Mouse (Mus musculus) liver, embryonic 11.5 days (tissue): ENCODE data around the gene Atp6v0e2. TPM values are rescaled to one million over a fixed set of nuclear protein-coding genes. Genes with fewer than 3 reads are reported as not detected.
"Not testable (repeated sequence)": the region's sequence is repeated elsewhere in the genome, so short reads cannot be mapped to it uniquely, and the experiment has no call there.

Source experiments
- ATAC-seq: fragments of 200-750 bp; cut with Nextera tagmentation; replicated peaks from 2 replicates; pipeline ENCODE4 v1.8.0; 2017; ENCODE audit warnings: moderate number of reproducible peaks, mild to moderate bottlenecking, moderate TSS enrichment, moderate library complexity; ENCODE audit not compliant: low FRiP score
- DNase-seq: peaks from one replicate; pipeline ENCODE4 v3.0.0-alpha.2; 2017; ENCODE audit warnings: low spot score
- H3K27ac ChIP-seq: fragments of 300-500 bp; sonication (generic); 2 replicates; pipeline ENCODE4 v1.5.1; 2014; ENCODE audit warnings: mild to moderate bottlenecking, low read depth, low read length, control low read depth
- H3K27me3 ChIP-seq: fragments of 300-500 bp; sonication (generic); replicated peaks from 2 replicates; pipeline ENCODE4 v1.6.1; 2014; ENCODE audit warnings: low read length, mixed read lengths; ENCODE audit not compliant: control insufficient read depth, insufficient read depth
- H3K36me3 ChIP-seq: fragments of 300-500 bp; sonication (generic); 2 replicates; pipeline ENCODE4 v1.6.1; 2014; ENCODE audit warnings: mild to moderate bottlenecking, low read length, moderate library complexity, mixed read lengths; ENCODE audit not compliant: control insufficient read depth, insufficient read depth
- H3K4me1 ChIP-seq: fragments of 300-500 bp; sonication (generic); replicated peaks from 2 replicates; pipeline ENCODE4 v1.6.1; 2014; ENCODE audit warnings: low read length, mixed read lengths; ENCODE audit not compliant: control insufficient read depth, insufficient read depth
- H3K4me2 ChIP-seq: fragments of 300-500 bp; sonication (generic); 2 replicates; pipeline ENCODE4 v1.6.1; 2014; ENCODE audit warnings: mild to moderate bottlenecking, control low read depth, moderate library complexity
- H3K4me3 ChIP-seq: fragments of 300-500 bp; sonication (generic); 2 replicates; pipeline ENCODE4 v1.5.1; 2014; ENCODE audit warnings: low read depth, low read length, control low read depth
- H3K9ac ChIP-seq: fragments of 300-500 bp; sonication (generic); 2 replicates; pipeline ENCODE4 v1.6.1; 2014; ENCODE audit warnings: low read depth, low read length, control low read depth
- H3K9me3 ChIP-seq: fragments of 300-500 bp; sonication (generic); 2 replicates; pipeline ENCODE4 v1.6.1; 2016; ENCODE audit warnings: low read length, inconsistent platforms, mixed read lengths; ENCODE audit not compliant: control insufficient read depth
- WGBS: fragments of 180-500 bp; shearing (Covaris S2); extraction: QIAGEN DNeasy Blood & Tissue Kit; methylation state at CpG from one replicate; pipeline ENCODE4 v1.1.7; 2014; 5-methylcytosine and 5-hydroxymethylcytosine counted together
- polyA plus RNA-seq: library from polyadenylated mRNA; unstranded; fragments of >200 nt; fragmentation: Nextera tagmentation; extraction: Ambion mirVana; gene quantifications from 2 replicates; pipeline ENCODE4 v1.2.1, GENCODE M21; 2014

Atp6v0e2 gene
- polyA plus RNA-seq, 1 experiment from 2014 or later = 4.2 TPM

GRCm38 (mm10) chr6:48508087-48508486 is 29.3 kb upstream of the Atp6v0e2 start:
- ATAC-seq = no peak
- no peak overlapping the region for H3K4me2 ChIP-seq
- no peaks in the 10 kb centered on the region for H3K9me3 ChIP-seq
- 60% methylated on average over 4 of the region's 4 CpGs for WGBS
- H3K9ac ChIP-seq = no peak overlapping the region
- no peak overlapping the region for H3K27ac ChIP-seq
- no peak for DNase-seq
- peaks cover 9% of the 10 kb centered on the region; the same call in 1 of the 2 replicates for H3K36me3 ChIP-seq
- no peak overlapping the region for H3K4me3 ChIP-seq
- no peaks in the 10 kb centered on the region for H3K27me3 ChIP-seq
- H3K4me1 ChIP-seq = no peaks in the 10 kb centered on the region; the same call in 1 of the 2 replicates

DNA sequence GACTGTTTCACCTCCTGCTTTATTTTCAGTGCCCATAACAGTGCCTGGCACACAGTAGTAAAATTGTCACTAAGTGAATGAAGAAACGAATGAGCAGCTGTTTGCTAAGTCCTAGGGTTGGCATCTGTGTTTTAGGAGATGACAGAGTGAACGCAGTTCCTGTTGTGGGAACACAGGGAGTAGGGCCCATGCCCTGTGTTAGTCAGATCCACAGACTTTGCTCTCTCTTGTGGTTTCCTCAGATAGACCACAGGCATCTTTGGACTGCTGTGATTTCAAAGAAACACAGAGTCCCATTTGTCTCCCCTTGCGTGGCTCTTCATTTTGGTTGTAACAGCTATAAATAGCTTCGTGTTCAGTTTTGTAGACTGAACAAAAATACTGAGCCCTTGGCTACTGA is 27.0 kb upstream of the Atp6v0e2 start:
- peaks cover 15% of the 10 kb centered on the region; the same call in 1 of the 2 replicates for H3K36me3 ChIP-seq
- no peak for DNase-seq
- no peak overlapping the region for H3K9ac ChIP-seq
- no peak overlapping the region for H3K4me3 ChIP-seq
- H3K27ac ChIP-seq = no peak overlapping the region
- no peaks in the 10 kb centered on the region for H3K27me3 ChIP-seq
- no peaks in the 10 kb centered on the region for H3K9me3 ChIP-seq
- 71% methylated on average over 4 of the region's 4 CpGs for WGBS
- no peaks in the 10 kb centered on the region for H3K4me1 ChIP-seq
- no peak for ATAC-seq
- H3K4me2 ChIP-seq = no peak overlapping the region

GRCm38 (mm10) chr6:48511861-48512260 is 25.6 kb upstream of the Atp6v0e2 start:
- Histone ChIP-seq H3K9ac (no peak overlapping the region), H3K4me3 (no peak overlapping the region), H3K36me3 (peaks cover 23% of the 10 kb centered on the region; the same call in 1 of the 2 replicates), H3K27me3 (no peaks in the 10 kb centered on the region), H3K9me3 (no peaks in the 10 kb centered on the region), H3K27ac (no peak overlapping the region), H3K4me2 (no peak overlapping the region), H3K4me1 (no peaks in the 10 kb centered on the region)
- ATAC-seq = no peak
- 67% methylated on average over 7 of the region's 7 CpGs for WGBS
- DNase-seq = no peak

GRCm38 (mm10) chr6:48524882-48525281 is 12.5 kb upstream of the Atp6v0e2 start:
- not testable (repeated sequence) for H3K27ac ChIP-seq, H3K36me3 ChIP-seq, DNase-seq, ATAC-seq, H3K9me3 ChIP-seq, H3K4me3 ChIP-seq, H3K4me1 ChIP-seq, H3K27me3 ChIP-seq, H3K9ac ChIP-seq, H3K4me2 ChIP-seq
- 89% methylated on average over 12 of the region's 16 CpGs for WGBS

- WGBS = 72% methylated on average over 9 of the region's 9 CpGs
- DNase-seq = no peak
These were observed 9.5 kb upstream of the Atp6v0e2 start for GRCm38 (mm10) chr6:48527901-48528300.

DNA sequence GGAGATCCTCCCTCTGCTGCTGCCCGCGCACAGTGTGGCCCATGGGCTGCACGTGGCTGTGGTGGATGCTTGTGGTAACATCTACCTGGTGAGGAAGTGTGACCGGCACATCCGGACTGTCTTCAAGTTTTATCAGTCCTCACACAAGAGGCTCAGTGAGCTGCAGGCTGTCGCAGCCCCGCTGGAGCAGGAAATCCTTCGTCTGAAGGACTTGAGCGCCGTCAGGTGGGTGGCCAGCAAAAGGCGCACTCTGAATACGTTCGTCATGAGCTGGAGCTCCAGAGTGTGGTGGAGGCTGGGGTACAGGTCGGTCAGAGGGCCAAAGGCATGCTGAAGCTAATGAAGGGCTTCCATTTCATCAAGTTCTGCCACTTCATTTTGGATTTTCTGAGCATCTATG is 8.2 kb upstream of the Atp6v0e2 start:
- Histone ChIP-seq H3K9ac (no peak overlapping the region), H3K27ac (no peak overlapping the region), H3K4me3 (no peak overlapping the region), H3K27me3 (no peaks in the 10 kb centered on the region), H3K4me2 (no peak overlapping the region), H3K36me3 (peaks cover 3% of the 10 kb centered on the region; the same call in 1 of the 2 replicates), H3K9me3 (no peaks in the 10 kb centered on the region), H3K4me1 (no peaks in the 10 kb centered on the region)
- DNase-seq (no peak), ATAC-seq (no peak; the same call in 1 of the 2 replicates)
- WGBS = 54% methylated on average over 14 of the region's 14 CpGs

More at GRCm38 (mm10) chr6:48527901-48528300, 9.5 kb upstream of the Atp6v0e2 start:
- Histone ChIP-seq H3K4me3 (no peak overlapping the region), H3K4me2 (no peak overlapping the region), H3K4me1 (no peaks in the 10 kb centered on the region), H3K9me3 (no peaks in the 10 kb centered on the region), H3K9ac (no peak overlapping the region), H3K36me3 (peaks cover 3% of the 10 kb centered on the region; the same call in 1 of the 2 replicates), H3K27me3 (no peaks in the 10 kb centered on the region), H3K27ac (no peak overlapping the region)
- no peak for ATAC-seq

- 78% methylated on average over 16 of the region's 16 CpGs for WGBS
- H3K36me3 ChIP-seq = peaks cover 3% of the 10 kb centered on the region; the same call in 1 of the 2 replicates
- DNase-seq = no peak
- no peaks in the 10 kb centered on the region for H3K4me1 ChIP-seq
- no peak overlapping the region for H3K4me2 ChIP-seq
- H3K27me3 ChIP-seq = no peaks in the 10 kb centered on the region
- no peaks in the 10 kb centered on the region for H3K9me3 ChIP-seq
- H3K9ac ChIP-seq = no peak overlapping the region
- no peak for ATAC-seq
- no peak overlapping the region for H3K4me3 ChIP-seq
- H3K27ac ChIP-seq = no peak overlapping the region
These were observed 7.5 kb upstream of the Atp6v0e2 start for GRCm38 (mm10) chr6:48529871-48530440.

- no peak overlapping the region for H3K4me3 ChIP-seq
- H3K4me2 ChIP-seq = no peak overlapping the region
- no peaks in the 10 kb centered on the region for H3K27me3 ChIP-seq
- no peak overlapping the region for H3K27ac ChIP-seq
- DNase-seq = no peak
- H3K36me3 ChIP-seq = no peaks in the 10 kb centered on the region
- no peak for ATAC-seq
- WGBS = 74% methylated on average over 2 of the region's 2 CpGs
- H3K9ac ChIP-seq = no peak overlapping the region
- no peaks in the 10 kb centered on the region for H3K9me3 ChIP-seq
- no peaks in the 10 kb centered on the region for H3K4me1 ChIP-seq
These were observed 6.6 kb upstream of the Atp6v0e2 start for GRCm38 (mm10) chr6:48530862-48531261.

DNA sequence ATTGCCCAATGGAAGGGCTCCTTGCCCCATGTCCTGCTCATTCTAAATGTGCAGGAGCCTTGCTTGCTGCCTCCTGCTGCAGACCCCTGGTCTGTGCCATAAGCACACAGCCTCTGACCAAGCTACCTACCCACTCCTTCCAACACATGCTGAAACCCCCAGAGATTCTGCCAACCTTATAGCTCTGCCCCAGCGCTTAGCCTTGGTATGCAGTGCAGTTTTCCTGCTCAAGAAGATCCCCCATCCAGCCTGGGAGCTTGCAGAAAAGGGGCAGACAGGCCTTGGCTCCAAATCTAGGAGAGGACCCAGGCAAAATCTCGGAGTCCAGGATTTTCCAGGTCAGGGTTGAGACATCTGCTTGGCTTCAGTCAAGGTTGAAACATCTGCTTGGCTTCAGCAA is 3.9 kb upstream of the Atp6v0e2 start:
- no peaks in the 10 kb centered on the region for H3K4me1 ChIP-seq
- H3K36me3 ChIP-seq = no peaks in the 10 kb centered on the region
- 78% methylated on average over 2 of the region's 2 CpGs for WGBS
- H3K4me2 ChIP-seq = no peak overlapping the region
- no peak overlapping the region for H3K27ac ChIP-seq
- no peaks in the 10 kb centered on the region for H3K9me3 ChIP-seq
- DNase-seq = no peak
- no peak for ATAC-seq
- no peak overlapping the region for H3K4me3 ChIP-seq
- no peak overlapping the region for H3K9ac ChIP-seq
- no peaks in the 10 kb centered on the region for H3K27me3 ChIP-seq
